Mouse (Mus musculus) kidney, postnatal 0 days (tissue): ENCODE measurements at regions not wholly inside any gene's neighbourhood (a gene's known extent, or its start where the extent isn't known, plus 50 kb on each side); places are given as distances from the start of the nearest gene placed in this dataset.

Source experiments
- ATAC-seq: fragments of 200-750 bp; cut with Nextera tagmentation; replicated peaks from 2 replicates; pipeline ENCODE4 v1.8.0; 2017; ENCODE audit warnings: low read depth, moderate number of reproducible peaks, moderate TSS enrichment, moderate library complexity; ENCODE audit not compliant: low FRiP score
- DNase-seq: peaks from one replicate; pipeline ENCODE4 v3.0.0-alpha.2; 2016; ENCODE audit warnings: low spot score
- H3K27ac ChIP-seq: fragments of 300-500 bp; sonication (generic); 2 replicates; pipeline ENCODE4 v1.5.1; 2014; ENCODE audit warnings: mild to moderate bottlenecking
- H3K27me3 ChIP-seq: fragments of 300-500 bp; sonication (generic); 2 replicates; pipeline ENCODE4 v1.6.1; 2014; ENCODE audit warnings: low read length, mixed read lengths; ENCODE audit not compliant: insufficient read depth
- H3K36me3 ChIP-seq: fragments of 300-500 bp; sonication (generic); 2 replicates; pipeline ENCODE4 v1.6.1; 2014; ENCODE audit warnings: low read length, mixed read lengths; ENCODE audit not compliant: insufficient read depth
- H3K4me1 ChIP-seq: fragments of 300-500 bp; sonication (generic); replicated peaks from 2 replicates; pipeline ENCODE4 v1.6.1; 2014; ENCODE audit warnings: antibody characterized with exemption, low read length, mixed read lengths; ENCODE audit not compliant: insufficient read depth
- H3K4me2 ChIP-seq: fragments of 300-500 bp; sonication (generic); 2 replicates; pipeline ENCODE4 v1.6.1; 2014; ENCODE audit warnings: mild to moderate bottlenecking, low read length, moderate library complexity, mixed read lengths
- H3K4me3 ChIP-seq: fragments of 300-500 bp; sonication (generic); replicated peaks from 2 replicates; pipeline ENCODE4 v1.5.1; 2014; ENCODE audit warnings: low read depth, low read length
- H3K9ac ChIP-seq: fragments of 300-500 bp; sonication (generic); 2 replicates; pipeline ENCODE4 v1.6.1; 2014; ENCODE audit warnings: low read depth, low read length
- H3K9me3 ChIP-seq: fragments of 300-500 bp; sonication (generic); replicated peaks from 2 replicates; pipeline ENCODE4 v1.6.1; 2016; ENCODE audit warnings: low read length, inconsistent platforms, mixed read lengths
- CTCF ChIP-seq: IDR thresholded peaks from 2 replicates; pipeline ENCODE4 v1.5.1; 2016; ENCODE audit warnings: antibody characterized with exemption, low read depth, mild to moderate bottlenecking, moderate library complexity
- WGBS: fragments of 180-500 bp; shearing (Covaris S2); extraction: QIAGEN DNeasy Blood & Tissue Kit; methylation state at CpG from one replicate; pipeline ENCODE4 v1.1.7; 2014; 5-methylcytosine and 5-hydroxymethylcytosine counted together

DNA sequence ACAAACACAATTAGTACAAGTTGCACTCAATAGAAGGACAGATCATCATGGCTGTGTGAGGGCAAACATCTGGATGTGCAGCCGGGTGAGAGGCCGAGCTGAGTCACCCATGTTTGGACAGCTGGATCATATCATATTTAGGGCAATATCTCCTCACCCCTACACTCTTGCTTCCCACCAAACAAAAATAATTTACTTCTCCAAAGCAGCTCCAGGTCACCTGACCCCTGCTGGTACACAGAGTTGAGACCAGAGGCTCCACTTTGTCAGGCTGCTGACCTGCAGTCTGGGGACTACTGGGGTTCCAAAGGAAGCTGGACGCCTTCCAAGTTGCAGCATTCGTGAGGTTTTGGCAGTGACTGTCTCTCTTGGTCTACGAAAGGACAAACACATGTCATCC is 186.3 kb downstream of the Usp46 start:
- H3K36me3 ChIP-seq = no peaks in the 10 kb centered on the region
- no peaks in the 10 kb centered on the region for H3K27me3 ChIP-seq
- peak; percentile 25 for TF ChIP-seq CTCF
- WGBS = 18% methylated on average over 5 of the region's 5 CpGs
- no peak overlapping the region; the same call in 1 of the 2 replicates for H3K27ac ChIP-seq
- peak; percentile 82 for DNase-seq
- H3K9me3 ChIP-seq = no peaks in the 10 kb centered on the region
- peak; percentile 80 for ATAC-seq
- H3K4me2 ChIP-seq = no peak overlapping the region
- H3K4me3 ChIP-seq = no peak overlapping the region
- no peaks in the 10 kb centered on the region for H3K4me1 ChIP-seq
- H3K9ac ChIP-seq = no peak overlapping the region

- 57% methylated on average over 12 of the region's 12 CpGs for whole genome bisulfite sequencing
- no peak overlapping the region for H3K27ac ChIP-seq
- no peaks in the 10 kb centered on the region for H3K9me3 ChIP-seq
- no peak for DNase-seq
- H3K27me3 ChIP-seq = no peaks in the 10 kb centered on the region
- H3K4me1 ChIP-seq = 0 out of 2 replicates have a peak, but pooled peaks cover 4% of the 10 kb centered on the region
- no peak for ATAC-seq
- no peak overlapping the region for H3K4me2 ChIP-seq
- TF ChIP-seq CTCF = no peak
- H3K4me3 ChIP-seq = no peak overlapping the region
- H3K36me3 ChIP-seq = no peaks in the 10 kb centered on the region
- 0 out of 2 replicates have a peak overlapping the region, but pooled peaks have one; percentile 14 for H3K9ac ChIP-seq
These were observed 183.2 kb downstream of the Usp46 start for GRCm38 (mm10) chr5:73884998-73885397.

DNA sequence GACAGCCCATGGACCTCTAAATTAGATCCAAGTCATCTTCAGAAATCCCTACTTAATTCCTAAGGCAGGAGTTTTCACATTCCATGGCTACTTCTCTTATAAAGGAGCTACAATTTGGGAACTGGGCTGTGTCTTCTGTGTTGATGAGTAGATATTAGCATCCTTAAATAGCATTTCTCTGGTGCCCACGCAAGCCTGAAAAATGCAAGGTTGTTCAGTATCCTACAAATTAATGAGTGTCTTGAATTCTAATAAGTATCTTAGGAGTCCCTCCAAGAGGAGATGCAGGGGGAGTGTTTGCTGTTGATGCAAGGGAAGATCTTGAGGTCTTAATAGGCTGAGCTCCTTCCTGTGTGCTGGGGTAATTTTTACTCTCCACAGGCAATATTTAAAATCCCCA is 182.5 kb downstream of the Usp46 start:
- ATAC-seq (no peak), DNase-seq (no peak)
- Histone ChIP-seq H3K36me3 (no peaks in the 10 kb centered on the region), H3K4me3 (no peak overlapping the region), H3K27ac (no peak overlapping the region), H3K9ac (no peak overlapping the region), H3K4me1 (0 out of 2 replicates have a peak, but pooled peaks cover 4% of the 10 kb centered on the region), H3K4me2 (no peak overlapping the region), H3K27me3 (no peaks in the 10 kb centered on the region), H3K9me3 (no peaks in the 10 kb centered on the region)
- WGBS = 98% methylated on average over 1 of the region's 1 CpGs
- TF ChIP-seq CTCF = no peak

GRCm38 (mm10) chr5:73887306-73887958 is 180.8 kb downstream of the Usp46 start:
- Histone ChIP-seq H3K36me3 (no peaks in the 10 kb centered on the region), H3K27me3 (no peaks in the 10 kb centered on the region), H3K4me1 (0 out of 2 replicates have a peak, but pooled peaks cover 4% of the 10 kb centered on the region), H3K4me2 (no peak overlapping the region), H3K9ac (no peak overlapping the region), H3K9me3 (no peaks in the 10 kb centered on the region), H3K27ac (no peak overlapping the region), H3K4me3 (no peak overlapping the region)
- 91% methylated on average over 8 of the region's 8 CpGs for WGBS
- no peak for TF ChIP-seq CTCF
- ATAC-seq (no peak), DNase-seq (no peak)

DNA sequence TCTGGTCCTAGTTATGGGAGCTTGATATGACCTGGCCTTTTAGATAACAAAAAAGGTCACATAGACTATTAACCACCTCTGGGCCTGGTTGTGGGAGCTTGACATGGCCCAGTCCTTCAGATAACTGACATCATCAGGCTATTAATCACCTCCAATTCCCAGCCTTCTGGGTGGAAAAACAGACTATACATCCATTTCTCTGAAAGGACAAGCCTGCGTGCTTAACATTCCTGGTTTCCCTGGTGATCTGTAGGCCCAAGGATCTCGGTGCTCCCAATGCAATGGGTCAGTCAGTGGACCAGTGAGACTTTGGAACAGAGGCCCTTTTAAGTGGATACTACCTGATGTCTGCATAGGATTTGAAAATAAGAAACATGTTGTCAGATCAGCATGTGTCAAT is 179.8 kb downstream of the Usp46 start:
- 56% methylated on average over 2 of the region's 2 CpGs for WGBS

DNA sequence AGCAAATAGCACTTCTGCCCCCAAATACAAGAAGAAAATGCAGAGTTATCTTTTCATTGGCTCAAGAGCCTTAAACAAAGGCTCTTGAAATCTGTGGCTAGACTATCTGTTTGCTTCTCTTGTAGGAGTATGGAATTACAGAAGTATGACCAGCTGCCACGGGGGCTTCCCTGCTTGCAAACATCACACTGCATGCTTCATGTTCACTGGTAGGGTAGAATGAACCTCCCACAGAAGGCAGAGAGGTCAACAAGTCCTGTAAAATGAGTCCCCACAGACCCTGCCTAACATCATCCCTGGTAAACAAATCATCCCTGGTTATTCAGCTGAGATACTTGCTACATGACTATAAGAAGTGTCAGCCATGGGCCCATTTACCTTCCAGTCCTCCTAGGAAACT is 178.9 kb downstream of the Usp46 start:
- Histone ChIP-seq H3K4me1 (0 out of 2 replicates have a peak, but pooled peaks cover 4% of the 10 kb centered on the region), H3K27ac (no peak overlapping the region), H3K36me3 (no peaks in the 10 kb centered on the region), H3K9ac (no peak overlapping the region), H3K27me3 (no peaks in the 10 kb centered on the region), H3K4me2 (no peak overlapping the region), H3K9me3 (no peaks in the 10 kb centered on the region), H3K4me3 (no peak overlapping the region)
- DNase-seq (peak; percentile 62), ATAC-seq (no peak)
- 39% methylated on average over 1 of the region's 1 CpGs for WGBS
- TF ChIP-seq CTCF = no peak

More for the DNA sequence above, 179.8 kb downstream of the Usp46 start:
- Histone ChIP-seq H3K9ac (no peak overlapping the region), H3K4me1 (0 out of 2 replicates have a peak, but pooled peaks cover 4% of the 10 kb centered on the region), H3K27ac (no peak overlapping the region), H3K4me3 (no peak overlapping the region), H3K27me3 (no peaks in the 10 kb centered on the region), H3K9me3 (no peaks in the 10 kb centered on the region), H3K4me2 (no peak overlapping the region), H3K36me3 (no peaks in the 10 kb centered on the region)
- no peak for ATAC-seq
- peak; percentile 36 for DNase-seq
- no peak for TF ChIP-seq CTCF
